ENCODE assay signal across 23 mouse cellular contexts in the genomic region with DNA sequence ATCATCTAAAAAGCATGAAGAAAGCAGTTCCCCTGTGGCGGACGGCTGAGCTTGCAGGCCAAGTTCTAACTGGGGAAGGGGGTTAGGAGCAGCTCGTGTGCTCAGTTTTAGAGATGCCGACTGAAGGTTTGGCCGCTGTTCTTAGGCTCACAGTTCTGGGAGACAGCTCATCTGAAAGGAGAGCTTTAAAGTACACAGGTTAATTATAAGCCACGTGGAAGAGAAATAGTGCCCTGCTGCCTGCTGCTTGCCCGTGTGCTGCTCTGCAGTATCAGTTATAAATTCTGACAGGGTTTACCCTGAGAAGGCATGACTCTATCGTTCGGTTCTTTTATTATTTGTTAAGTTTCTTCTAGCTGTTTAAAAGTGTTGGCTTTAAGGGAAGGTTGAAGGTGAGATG. TPM values are rescaled to one million over a fixed set of nuclear protein-coding genes. Genes with fewer than 3 reads are reported as not detected.
DNase-seq lines count a peak whose midpoint lies in the region; ATAC-seq and TF ChIP-seq lines count a peak whose summit lies in the region.
"Had no signal": no experiment of that assay in that cellular context is flagged by ENCODE, and none has a peak within 500 bp of the region (broad histone marks: within the 10 kb centered on the region; RNA-seq: fewer than 3 reads in every experiment).

No protein-coding gene starts in this region.

- TF ChIP-seq CTCF in intestine, postnatal 0 days (IDR thresholded peaks at IDR 0.05; ENCODE audit: low read depth): no peak

- no peak overlapping the region for H3K4me3 ChIP-seq in intestine, embryonic 14.5 days (ENCODE audit: low read depth, low read length)
- no peak overlapping the region for H3K4me3 ChIP-seq in intestine, postnatal 0 days (ENCODE audit: low read depth, low read length)
- H3K4me3 ChIP-seq in midbrain, embryonic 14.5 days (replicated peaks; ENCODE audit: low read depth, low read length): no peak overlapping the region
- no peak overlapping the region for H3K4me3 ChIP-seq in midbrain, embryonic 15.5 days
- no peak overlapping the region for H3K4me3 ChIP-seq in intestine, embryonic 15.5 days (replicated peaks)
- H3K4me3 ChIP-seq in intestine, embryonic 16.5 days (ENCODE audit: low read length): no peak overlapping the region
- H3K4me3 ChIP-seq in hindbrain, embryonic 12.5 days: no peak overlapping the region
- H3K4me3 ChIP-seq: embryonic facial prominence, embryonic 13.5 days; embryonic facial prominence, embryonic 15.5 days; erythroblast, embryonic 14.5 days; forebrain, embryonic 10.5 days; forebrain, embryonic 12.5 days had no signal

- no peak overlapping the region for H3K4me2 ChIP-seq in intestine, embryonic 14.5 days (ENCODE audit: low read length)
- H3K4me2 ChIP-seq in intestine, postnatal 0 days (replicated peaks; ENCODE audit: low read depth): no peak overlapping the region
- no peak overlapping the region for H3K4me2 ChIP-seq in midbrain, embryonic 14.5 days (ENCODE audit: low read length)
- no peak overlapping the region for H3K4me2 ChIP-seq in midbrain, embryonic 15.5 days
- H3K4me2 ChIP-seq in intestine, embryonic 15.5 days (replicated peaks): no peak overlapping the region
- no peak overlapping the region for H3K4me2 ChIP-seq in intestine, embryonic 16.5 days (ENCODE audit: low read depth, low read length)
- no peak overlapping the region for H3K4me2 ChIP-seq in hindbrain, embryonic 12.5 days (replicated peaks)
- H3K4me2 ChIP-seq: embryonic facial prominence, embryonic 13.5 days; embryonic facial prominence, embryonic 15.5 days; forebrain, embryonic 12.5 days had no signal

- H3K36me3 ChIP-seq in intestine, embryonic 14.5 days (ENCODE audit: control insufficient read depth, insufficient read depth, low read length): peaks cover 40% of the 10 kb centered on the region
- H3K36me3 ChIP-seq in intestine, postnatal 0 days (ENCODE audit: control insufficient read depth, insufficient read depth): peaks cover 33% of the 10 kb centered on the region
- H3K36me3 ChIP-seq in midbrain, embryonic 14.5 days (ENCODE audit: control insufficient read depth, insufficient read depth, low read length): peaks cover 34% of the 10 kb centered on the region
- peaks cover 2% of the 10 kb centered on the region; the same call in 1 of the 2 replicates for H3K36me3 ChIP-seq in midbrain, embryonic 15.5 days (replicated peaks)
- H3K36me3 ChIP-seq in intestine, embryonic 15.5 days: no peaks in the 10 kb centered on the region
- no peaks in the 10 kb centered on the region for H3K36me3 ChIP-seq in intestine, embryonic 16.5 days (ENCODE audit: control insufficient read depth, insufficient read depth, low read length)
- peaks cover 23% of the 10 kb centered on the region for H3K36me3 ChIP-seq in hindbrain, embryonic 12.5 days

- no peaks in the 10 kb centered on the region for H3K27me3 ChIP-seq in intestine, embryonic 14.5 days (replicated peaks; ENCODE audit: control insufficient read depth, insufficient read depth, low read length)
- no peaks in the 10 kb centered on the region for H3K27me3 ChIP-seq in intestine, postnatal 0 days (replicated peaks; ENCODE audit: control insufficient read depth, insufficient read depth, low read length)
- H3K27me3 ChIP-seq in midbrain, embryonic 14.5 days (ENCODE audit: control insufficient read depth, insufficient read depth, low read length): no peaks in the 10 kb centered on the region
- H3K27me3 ChIP-seq in midbrain, embryonic 15.5 days (replicated peaks): no peaks in the 10 kb centered on the region
- H3K27me3 ChIP-seq in intestine, embryonic 15.5 days (replicated peaks): no peaks in the 10 kb centered on the region
- H3K27me3 ChIP-seq in intestine, embryonic 16.5 days (replicated peaks; ENCODE audit: control insufficient read depth, insufficient read depth, low read length): no peaks in the 10 kb centered on the region
- no peaks in the 10 kb centered on the region for H3K27me3 ChIP-seq in hindbrain, embryonic 12.5 days
- H3K27me3 ChIP-seq: embryonic facial prominence, embryonic 13.5 days; embryonic facial prominence, embryonic 15.5 days; forebrain, embryonic 12.5 days had no signal

- H3K9me3 ChIP-seq in intestine, embryonic 14.5 days (ENCODE audit: control insufficient read depth, low read length): no peaks in the 10 kb centered on the region
- H3K9me3 ChIP-seq in intestine, postnatal 0 days (ENCODE audit: control insufficient read depth): no peaks in the 10 kb centered on the region
- no peaks in the 10 kb centered on the region for H3K9me3 ChIP-seq in midbrain, embryonic 14.5 days (ENCODE audit: control insufficient read depth, low read length)
- no peaks in the 10 kb centered on the region for H3K9me3 ChIP-seq in midbrain, embryonic 15.5 days
- no peaks in the 10 kb centered on the region for H3K9me3 ChIP-seq in intestine, embryonic 15.5 days
- no peaks in the 10 kb centered on the region for H3K9me3 ChIP-seq in intestine, embryonic 16.5 days (ENCODE audit: control insufficient read depth, low read length)
- H3K9me3 ChIP-seq in hindbrain, embryonic 12.5 days (replicated peaks): no peaks in the 10 kb centered on the region
- H3K9me3 ChIP-seq: embryonic facial prominence, embryonic 13.5 days; embryonic facial prominence, embryonic 15.5 days; forebrain, embryonic 10.5 days; forebrain, embryonic 12.5 days had no signal

- H3K9ac ChIP-seq in intestine, embryonic 14.5 days (ENCODE audit: low read length): no peak overlapping the region
- no peak overlapping the region for H3K9ac ChIP-seq in intestine, postnatal 0 days (ENCODE audit: low read depth, low read length)
- H3K9ac ChIP-seq in midbrain, embryonic 14.5 days (replicated peaks; ENCODE audit: low read length): no peak overlapping the region
- H3K9ac ChIP-seq in midbrain, embryonic 15.5 days: no peak overlapping the region
- H3K9ac ChIP-seq in intestine, embryonic 15.5 days: no peak overlapping the region
- H3K9ac ChIP-seq in intestine, embryonic 16.5 days (ENCODE audit: low read depth, low read length): no peak overlapping the region
- H3K9ac ChIP-seq in hindbrain, embryonic 12.5 days: no peak overlapping the region
- H3K9ac ChIP-seq: embryonic facial prominence, embryonic 13.5 days; embryonic facial prominence, embryonic 15.5 days; forebrain, embryonic 12.5 days had no signal

- no peak for DNase-seq in intestine, embryonic 14.5 days (ENCODE audit: low spot score)
- DNase-seq in midbrain, embryonic 14.5 days: peak; percentile 9
- DNase-seq: adrenal gland, adult 2 months; adrenal gland, postnatal 10 days; adrenal gland, postnatal 25 days; cerebellum, adult 11 months; cerebellum, adult 18-20 months; cerebellum, adult 8-10 months; cerebellum, adult 9-11 months; cerebellum, postnatal 14 days; cerebellum, postnatal 36 days; embryo, embryonic 11 days had no signal

- 0 out of 2 replicates have a peak, but pooled peaks have one; percentile 19 for ATAC-seq in intestine, embryonic 14.5 days (replicated peaks; ENCODE audit: low FRiP score, low TSS enrichment, low read depth)
- no peak; the same call in 1 of the 2 replicates for ATAC-seq in intestine, postnatal 0 days
- ATAC-seq in midbrain, embryonic 14.5 days (ENCODE audit: low FRiP score, low TSS enrichment): no peak
- no peak for ATAC-seq in midbrain, embryonic 15.5 days (replicated peaks)
- peak; percentile 66 for ATAC-seq in intestine, embryonic 15.5 days
- ATAC-seq in intestine, embryonic 16.5 days: peak; percentile 85
- no peak for ATAC-seq in hindbrain, embryonic 12.5 days (ENCODE audit: low FRiP score)
- ATAC-seq: forebrain, embryonic 14.5 days had no signal

- H3K4me1 ChIP-seq in intestine, embryonic 14.5 days (replicated peaks; ENCODE audit: control insufficient read depth, insufficient read depth, low read length): no peaks in the 10 kb centered on the region
- 0 out of 2 replicates have a peak, but pooled peaks cover 5% of the 10 kb centered on the region for H3K4me1 ChIP-seq in intestine, postnatal 0 days (replicated peaks; ENCODE audit: control insufficient read depth, insufficient read depth, low read length)
- H3K4me1 ChIP-seq in midbrain, embryonic 14.5 days (ENCODE audit: control insufficient read depth, insufficient read depth, low read length): no peaks in the 10 kb centered on the region
- no peaks in the 10 kb centered on the region for H3K4me1 ChIP-seq in midbrain, embryonic 15.5 days
- no peaks in the 10 kb centered on the region for H3K4me1 ChIP-seq in intestine, embryonic 15.5 days (replicated peaks)
- H3K4me1 ChIP-seq in intestine, embryonic 16.5 days (ENCODE audit: control insufficient read depth, insufficient read depth, low read length): no peaks in the 10 kb centered on the region
- H3K4me1 ChIP-seq in hindbrain, embryonic 12.5 days: no peaks in the 10 kb centered on the region
- H3K4me1 ChIP-seq: embryonic facial prominence, embryonic 13.5 days; embryonic facial prominence, embryonic 15.5 days; forebrain, embryonic 10.5 days; forebrain, embryonic 12.5 days had no signal

- WGBS in intestine, embryonic 14.5 days: 81% methylated on average over 9 of the region's 9 CpGs
- 50% methylated on average over 9 of the region's 9 CpGs for WGBS in intestine, postnatal 0 days
- WGBS in midbrain, embryonic 14.5 days: 89% methylated on average over 9 of the region's 9 CpGs
- WGBS in midbrain, embryonic 15.5 days: 85% methylated on average over 9 of the region's 9 CpGs
- WGBS in intestine, embryonic 15.5 days: 69% methylated on average over 9 of the region's 9 CpGs
- 74% methylated on average over 9 of the region's 9 CpGs for WGBS in intestine, embryonic 16.5 days
- WGBS in hindbrain, embryonic 12.5 days: 92% methylated on average over 9 of the region's 9 CpGs

- H3K27ac ChIP-seq in intestine, embryonic 14.5 days (ENCODE audit: low read depth): no peak overlapping the region
- no peak overlapping the region for H3K27ac ChIP-seq in intestine, postnatal 0 days (ENCODE audit: low read depth, low read length)
- H3K27ac ChIP-seq in midbrain, embryonic 14.5 days (replicated peaks; ENCODE audit: low read depth, low read length): no peak overlapping the region
- no peak overlapping the region for H3K27ac ChIP-seq in midbrain, embryonic 15.5 days
- no peak overlapping the region for H3K27ac ChIP-seq in intestine, embryonic 15.5 days
- peak overlapping the region; percentile 11; the same call in 1 of the 2 replicates for H3K27ac ChIP-seq in intestine, embryonic 16.5 days (ENCODE audit: low read length)
- H3K27ac ChIP-seq in hindbrain, embryonic 12.5 days: no peak overlapping the region
- H3K27ac ChIP-seq: embryonic facial prominence, embryonic 13.5 days; embryonic facial prominence, embryonic 15.5 days; forebrain, embryonic 10.5 days; forebrain, embryonic 12.5 days had no signal

RNA-seq across cellular contexts. Expression of a gene that starts 36.2 kb away (rescaled TPM):
- 46.6 and 47.3 TPM in 2 replicates for polyA plus RNA-seq in intestine, embryonic 14.5 days (2014; fragmentation: Nextera tagmentation; extraction: Ambion mirVana)
- 9.1 TPM in 2 replicates for polyA plus RNA-seq in intestine, postnatal 0 days (2015; fragmentation: Nextera tagmentation; extraction: Ambion mirVana)
- polyA plus RNA-seq in midbrain, embryonic 14.5 days (2014; fragmentation: Nextera tagmentation; extraction: Ambion mirVana): 23.5 and 34.2 TPM in 2 replicates
- 20.8 and 22.5 TPM in 2 replicates for polyA plus RNA-seq in midbrain, embryonic 15.5 days (2015; fragmentation: Nextera tagmentation; extraction: Ambion mirVana)
- 27.2 and 31.9 TPM in 2 replicates for polyA plus RNA-seq in intestine, embryonic 15.5 days (2015; fragmentation: Nextera tagmentation; extraction: Ambion mirVana)
- polyA plus RNA-seq in intestine, embryonic 16.5 days (2015; fragmentation: Nextera tagmentation; extraction: Ambion mirVana): 19.8 and 21.4 TPM in 2 replicates
- 36.4 and 43.4 TPM in 2 replicates for polyA plus RNA-seq in hindbrain, embryonic 12.5 days (2016; fragmentation: Nextera tagmentation; extraction: Ambion mirVana)

RNA-seq across cellular contexts. Expression of a gene that starts 36.5 kb away (rescaled TPM):
- polyA plus RNA-seq in intestine, embryonic 14.5 days (2014; fragmentation: Nextera tagmentation; extraction: Ambion mirVana): 17.7 and 21.6 TPM in 2 replicates
- 8.2 and 9.7 TPM in 2 replicates for polyA plus RNA-seq in intestine, postnatal 0 days (2015; fragmentation: Nextera tagmentation; extraction: Ambion mirVana)
- polyA plus RNA-seq in midbrain, embryonic 14.5 days (2014; fragmentation: Nextera tagmentation; extraction: Ambion mirVana): 18.5 and 19.3 TPM in 2 replicates
- 15.8 and 17.4 TPM in 2 replicates for polyA plus RNA-seq in midbrain, embryonic 15.5 days (2015; fragmentation: Nextera tagmentation; extraction: Ambion mirVana)
- polyA plus RNA-seq in intestine, embryonic 15.5 days (2015; fragmentation: Nextera tagmentation; extraction: Ambion mirVana): 15.6 and 17.0 TPM in 2 replicates
- polyA plus RNA-seq in intestine, embryonic 16.5 days (2015; fragmentation: Nextera tagmentation; extraction: Ambion mirVana): 12.5 and 13.3 TPM in 2 replicates
- polyA plus RNA-seq in hindbrain, embryonic 12.5 days (2016; fragmentation: Nextera tagmentation; extraction: Ambion mirVana): 23.9 and 24.2 TPM in 2 replicates
- polyA plus RNA-seq: erythroblast, embryonic 14.5 days had no signal

Comparison
In these comparisons a context has a peak if more than half of its experiments do, and no peak if none do; other contexts are left out.
1. ATAC-seq: peak in intestine, embryonic 14.5 days (single experiment), intestine, embryonic 15.5 days (single experiment) and intestine, embryonic 16.5 days (single experiment); none in intestine, postnatal 0 days (single experiment), midbrain, embryonic 14.5 days (single experiment), midbrain, embryonic 15.5 days (single experiment) and hindbrain, embryonic 12.5 days (single experiment).